Mouse (Mus musculus): ENCODE results near the gene Ralgps1.

GRCm38 (mm10) chr2:33210841-33211240, 160.4 kb downstream of the Ralgps1 start:
- TF ChIP-seq CTCF (IDR thresholded peaks at IDR 0.05), result no peak
- no peak for TF ChIP-seq EP300 (IDR thresholded peaks at IDR 0.05)
